Mouse (Mus musculus) spleen, adult 12 weeks (tissue): ENCODE results near the gene Olfr259.

ENCODE experiments used
- DNase-seq: peaks from one replicate; pipeline ENCODE4 v3.0.0; 2022; ENCODE audit warnings: low spot score

The Olfr259 gene

DNA sequence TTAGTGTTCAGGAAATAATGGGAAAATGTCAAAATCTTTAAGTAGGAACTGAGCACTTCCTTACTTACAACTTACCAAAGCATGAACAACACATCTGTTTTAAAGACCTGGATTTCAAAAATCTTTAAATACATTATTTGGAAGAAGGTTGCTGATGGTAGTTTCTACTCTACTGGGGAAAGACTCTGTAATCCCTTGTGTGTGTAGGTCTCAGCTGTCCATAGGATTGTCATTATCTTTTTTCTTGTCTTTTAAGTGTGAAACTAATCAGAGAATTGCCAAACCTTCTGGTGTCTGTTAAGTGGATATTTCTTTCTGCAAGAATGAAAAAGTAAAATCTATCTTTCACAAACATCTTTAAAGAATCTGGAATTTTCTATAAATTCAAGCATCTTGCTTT, at the start of gene Olfr259:
Olfr259 (minus strand) TSS at position 101 of the 400 bp plus-strand sequence.
- no peak for DNase-seq

DNA sequence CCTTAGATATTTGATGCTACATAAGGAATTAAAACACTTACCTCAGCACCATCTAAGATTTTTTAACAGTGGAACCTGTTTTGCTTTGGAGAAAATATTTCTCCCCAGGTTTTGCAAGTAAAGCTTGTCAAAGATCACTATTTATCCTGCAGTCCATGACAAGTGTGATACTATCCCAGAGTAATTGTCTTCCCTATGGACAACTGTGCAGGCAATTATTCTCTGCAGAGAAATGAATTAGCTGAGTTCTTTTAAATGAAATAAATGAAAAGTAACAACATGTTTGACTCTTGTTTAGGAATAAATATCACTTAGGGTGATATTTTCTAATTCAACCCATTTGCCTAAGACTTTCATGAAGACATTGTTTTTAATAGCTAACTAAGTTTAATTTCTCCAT, 38.2 kb upstream of the Olfr259 start, which contains the start of gene Olfr1111:
Olfr1111 (minus strand) TSS at position 101 of the 400 bp plus-strand sequence.
- DNase-seq = no peak

DNA sequence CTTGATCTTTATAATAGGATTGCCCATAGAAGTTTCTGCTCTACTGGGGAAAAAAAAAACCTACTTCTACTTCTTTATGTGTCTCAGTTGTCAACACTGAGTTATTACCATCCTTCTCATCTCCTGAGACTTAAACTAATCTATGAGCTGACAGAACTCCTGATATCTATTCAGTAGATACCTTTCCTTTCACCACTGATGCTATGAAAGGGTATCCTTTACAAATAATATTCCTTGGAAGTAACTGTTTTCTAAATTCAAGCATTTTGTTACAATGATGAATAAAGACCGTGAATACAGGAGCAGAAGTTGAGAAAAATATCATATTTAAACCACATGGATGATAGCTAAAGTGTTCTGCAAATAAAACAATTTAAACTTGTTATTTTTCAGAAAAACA, 25.8 kb upstream of the Olfr259 start, which contains the start of gene Olfr1110:
Olfr1110 (minus strand) TSS at position 101 of the 400 bp plus-strand sequence.
- no peak for DNase-seq

DNA sequence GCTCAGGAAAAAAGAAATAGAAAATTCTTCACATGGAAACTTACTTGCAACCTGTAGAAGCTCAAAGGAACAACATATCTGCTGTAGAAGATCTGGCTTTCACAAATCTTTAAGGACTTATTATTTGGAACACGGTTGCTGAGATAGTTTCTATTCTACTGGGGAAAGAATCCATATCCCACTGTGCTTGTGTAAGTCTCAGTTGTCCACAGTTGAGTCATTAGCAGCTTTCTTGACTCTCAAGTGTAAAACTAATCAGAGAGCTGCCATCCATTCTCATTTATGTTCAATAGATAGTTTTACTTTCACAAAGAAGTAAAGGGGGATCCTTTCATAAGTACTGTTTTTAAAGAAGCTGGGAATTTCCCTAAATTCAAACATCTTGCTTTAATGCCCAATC, 18.5 kb downstream of the Olfr259 start, which contains the start of gene Olfr1109:
Olfr1109 (minus strand) TSS at position 101 of the 400 bp plus-strand sequence.
- DNase-seq = no peak

DNA sequence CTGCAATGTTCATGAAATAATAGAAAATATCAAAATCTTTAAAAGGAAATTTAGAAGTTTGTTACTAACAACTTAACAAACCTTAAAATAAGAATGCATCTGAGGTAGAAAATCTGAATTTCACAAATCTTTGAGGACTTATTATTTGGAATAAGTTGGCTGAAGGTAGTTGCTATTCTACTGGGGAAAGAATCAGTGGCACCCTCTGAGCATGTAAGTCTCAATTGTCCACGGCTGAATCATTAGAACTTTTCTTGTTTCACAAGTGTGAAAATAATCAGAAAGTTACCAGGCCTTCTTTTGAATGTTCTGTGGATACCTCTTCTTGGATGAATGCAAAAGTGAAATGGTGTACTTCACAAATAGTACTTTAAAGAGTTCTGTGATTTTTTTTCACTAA, 38.6 kb downstream of the Olfr259 start, which contains the start of gene Olfr1107:
Olfr1107 (minus strand) TSS at position 101 of the 400 bp plus-strand sequence.
- DNase-seq = no peak
